Mouse (Mus musculus) MEL (cell line): ENCODE measurements around the gene St13.

Experiments
- BHLHE40 ChIP-seq: IDR thresholded peaks from 2 replicates; pipeline ENCODE4 v1.6.1; 2012; ENCODE audit warnings: low read depth, mild to moderate bottlenecking, inconsistent platforms, low read length, improper control_type of control experiment, borderline replicate concordance
- CTCF ChIP-seq, 3 experiments: IDR thresholded peaks in 2 of 3; conservative IDR thresholded peaks in 1 of 3; 2 replicates each; pipeline ENCODE4 v1.5.1; 2011 to 2012; ENCODE audit warnings: low read length in 3 of 3, low read depth in 2 of 3, mild to moderate bottlenecking in 2 of 3, improper control_type of control experiment in 1 of 3, inconsistent platforms in 1 of 3, mixed read lengths in 1 of 3, moderate library complexity in 1 of 3; ENCODE audit not compliant: control insufficient read depth in 1 of 3, insufficient read depth in 1 of 3, poor library complexity in 1 of 3, severe bottlenecking in 1 of 3
- ELF1 ChIP-seq: IDR thresholded peaks from 2 replicates; pipeline ENCODE4 v1.6.1; 2014; ENCODE audit warnings: low read depth, mild to moderate bottlenecking, inconsistent platforms, low read length, improper control_type of control experiment, moderate library complexity
- JUND ChIP-seq: IDR thresholded peaks from 2 replicates; pipeline ENCODE4 v1.6.1; 2011; ENCODE audit warnings: low read depth, mild to moderate bottlenecking, improper control_type of control experiment, low read length
- MAX ChIP-seq: IDR thresholded peaks from 2 replicates; pipeline ENCODE4 v1.6.1; 2011; ENCODE audit warnings: low read length, improper control_type of control experiment
- MAZ ChIP-seq: IDR thresholded peaks from 2 replicates; pipeline ENCODE4 v1.6.1; 2012; ENCODE audit warnings: low read depth, mild to moderate bottlenecking, inconsistent platforms, low read length, improper control_type of control experiment
- POLR2A ChIP-seq, 2 experiments: IDR thresholded peaks; 2 replicates each; pipeline ENCODE4 v1.6.1; 2011 to 2012; ENCODE audit warnings: low read length in 2 of 2, mild to moderate bottlenecking in 2 of 2, control low read depth in 1 of 2, improper control_type of control experiment in 1 of 2, low read depth in 1 of 2, moderate library complexity in 1 of 2; ENCODE audit not compliant: control insufficient read depth in 1 of 2, insufficient read depth in 1 of 2, poor library complexity in 1 of 2
- POLR2AphosphoS2 ChIP-seq: IDR thresholded peaks from 2 replicates; pipeline ENCODE4 v1.6.1; 2011; ENCODE audit warnings: low read length, improper control_type of control experiment
- ZC3H11A ChIP-seq: IDR thresholded peaks from 2 replicates; pipeline ENCODE4 v1.6.1; 2012; ENCODE audit warnings: low read depth, mild to moderate bottlenecking, inconsistent platforms, low read length, improper control_type of control experiment

GRCm38 (mm10) chr15:81350401-81350800 is 49.5 kb downstream of the St13 start:
- TF ChIP-seq CTCF (IDR thresholded peaks at IDR 0.05 in 2 of 3, conservative IDR thresholded peaks at IDR 0.05 in 1 of 3; ENCODE audit: control insufficient read depth in 1 of 3, insufficient read depth in 1 of 3, low read depth in 2 of 3, low read length in 3 of 3, poor library complexity in 1 of 3, severe bottlenecking in 1 of 3) (no peak), MAZ (no peak), POLR2AphosphoS2 (no peak), ZC3H11A (no peak), POLR2A (IDR thresholded peaks at IDR 0.05; ENCODE audit: control insufficient read depth in 1 of 2, insufficient read depth in 1 of 2, low read depth in 1 of 2, low read length in 2 of 2, poor library complexity in 1 of 2) (no peak), JUND (no peak), BHLHE40 (no peak), ELF1 (no peak), MAX (no peak)
